Mouse (Mus musculus) embryonic facial prominence, embryonic 14.5 days (tissue): Measurements from ENCODE around the gene Cntrl. TPM values are rescaled to one million over a fixed set of nuclear protein-coding genes. Genes with fewer than 3 reads are reported as not detected.
A peak's percentile ranks its signal among the peaks of the same experiment; 100 is the strongest.

ENCODE experiments used
- ATAC-seq: fragments of 200-750 bp; cut with Nextera tagmentation; 2 replicates; pipeline ENCODE4 v1.8.0; 2017; ENCODE audit warnings: low read depth, moderate number of reproducible peaks, moderate TSS enrichment
- DNase-seq: peaks from one replicate; pipeline ENCODE4 v3.0.0-alpha.2; 2015; ENCODE audit warnings: low spot score
- H3K27ac ChIP-seq: fragments of 300-500 bp; sonication (generic); replicated peaks from 2 replicates; pipeline ENCODE4 v1.5.1; 2014; ENCODE audit warnings: low read depth, mild to moderate bottlenecking, low read length, moderate library complexity
- H3K27me3 ChIP-seq: fragments of 300-500 bp; sonication (generic); replicated peaks from 2 replicates; pipeline ENCODE4 v1.6.1; 2014; ENCODE audit warnings: low read length; ENCODE audit not compliant: control insufficient read depth, insufficient read depth
- H3K36me3 ChIP-seq: fragments of 300-500 bp; sonication (generic); 2 replicates; pipeline ENCODE4 v1.6.1; 2014; ENCODE audit warnings: low read length, mixed read lengths; ENCODE audit not compliant: control insufficient read depth, insufficient read depth
- H3K4me1 ChIP-seq: fragments of 300-500 bp; sonication (generic); 2 replicates; pipeline ENCODE4 v1.6.1; 2014; ENCODE audit warnings: antibody characterized with exemption, low read length; ENCODE audit not compliant: control insufficient read depth, insufficient read depth
- H3K4me2 ChIP-seq: fragments of 300-500 bp; sonication (generic); 2 replicates; pipeline ENCODE4 v1.6.1; 2014; ENCODE audit warnings: low read depth, mild to moderate bottlenecking, low read length, moderate library complexity, mixed read lengths
- H3K4me3 ChIP-seq: fragments of 300-500 bp; sonication (generic); 2 replicates; pipeline ENCODE4 v1.5.1; 2014; ENCODE audit warnings: low read depth, mild to moderate bottlenecking, low read length
- H3K9ac ChIP-seq: fragments of 300-500 bp; sonication (generic); 2 replicates; pipeline ENCODE4 v1.6.1; 2014; ENCODE audit warnings: low read depth, mild to moderate bottlenecking, low read length, moderate library complexity, mixed read lengths
- H3K9me3 ChIP-seq: fragments of 300-500 bp; sonication (generic); 2 replicates; pipeline ENCODE4 v1.6.1; 2016; ENCODE audit warnings: low read length; ENCODE audit not compliant: control insufficient read depth
- WGBS: fragments of 180-500 bp; shearing (Covaris S2); extraction: QIAGEN DNeasy Blood & Tissue Kit; methylation state at CpG from one replicate; pipeline ENCODE4 v1.1.7; 2014; 5-methylcytosine and 5-hydroxymethylcytosine counted together
- polyA plus RNA-seq: library from polyadenylated mRNA; unstranded; fragments of >200 nt; fragmentation: Nextera tagmentation; extraction: Ambion mirVana; gene quantifications from 2 replicates; pipeline ENCODE4 v1.2.1, GENCODE M21; 2014

Cntrl gene
- polyA plus RNA-seq, 1 experiment from 2014 or later = 21.8 TPM

GRCm38 (mm10) chr2:35224285-35224684 lies 115.0 kb downstream of the Cntrl start:
- Histone ChIP-seq H3K4me1 (peaks cover 6% of the 10 kb centered on the region), H3K27me3 (no peaks in the 10 kb centered on the region), H3K4me2 (no peak overlapping the region), H3K9me3 (no peaks in the 10 kb centered on the region), H3K9ac (no peak overlapping the region), H3K27ac (no peak overlapping the region), H3K4me3 (no peak overlapping the region), H3K36me3 (no peaks in the 10 kb centered on the region)
- DNase-seq (no peak), ATAC-seq (no peak)
- WGBS = 85% methylated on average over 15 of the region's 15 CpGs

- Histone ChIP-seq H3K9ac (no peak overlapping the region), H3K4me1 (peaks cover 23% of the 10 kb centered on the region), H3K4me3 (no peak overlapping the region), H3K27me3 (no peaks in the 10 kb centered on the region), H3K4me2 (no peak overlapping the region), H3K9me3 (no peaks in the 10 kb centered on the region), H3K36me3 (no peaks in the 10 kb centered on the region), H3K27ac (no peak overlapping the region)
- ATAC-seq = no peak
- 23% methylated on average over 4 of the region's 4 CpGs for WGBS
- peak; percentile 54 for DNase-seq
Measured at GRCm38 (mm10) chr2:35228145-35228544, 118.9 kb downstream of the Cntrl start.

Other genes starting within 250 kb of the Cntrl start
- 0.09 TPM in 1 of 2 replicates, not detected in the other for gene Cutal, start 235.1 kb upstream of the Cntrl start, polyA plus RNA-seq
- 92.3 and 102 TPM in 2 replicates for gene Psmd5, start 234.5 kb upstream of the Cntrl start, polyA plus RNA-seq
- gene Phf19, start 195.5 kb upstream of the Cntrl start, polyA plus RNA-seq = 10.8 and 12.2 TPM in 2 replicates
- 3.9 and 5.7 TPM in 2 replicates for gene Traf1, start 147.7 kb upstream of the Cntrl start, polyA plus RNA-seq
- not detected in 2 replicates for gene Hc, start 48.1 kb upstream of the Cntrl start, polyA plus RNA-seq
- 0.46 TPM in 1 of 2 replicates, not detected in the other for gene AI182371, start 7.9 kb upstream of the Cntrl start, polyA plus RNA-seq
- 278 and 298 TPM in 2 replicates for gene Rab14, start 91.6 kb downstream of the Cntrl start, polyA plus RNA-seq
- 359 and 397 TPM in 2 replicates for gene Gsn, start 146.9 kb downstream of the Cntrl start, polyA plus RNA-seq
- gene Stom, start 227.5 kb downstream of the Cntrl start, polyA plus RNA-seq = 30.2 and 33.2 TPM in 2 replicates